Mouse (Mus musculus) cortical plate, adult 2 months (tissue): ENCODE measurements around the gene Prrt1.

Source experiments
- CTCF ChIP-seq: fragments of 200-500 bp; IDR thresholded peaks from 2 replicates; pipeline ENCODE4 v1.5.1; 2011; ENCODE audit warnings: mild to moderate bottlenecking, control low read depth, low read length; ENCODE audit not compliant: insufficient read depth; ENCODE audit errors: extremely low read depth
- POLR2A ChIP-seq: fragments of 200-500 bp; IDR thresholded peaks from 2 replicates; pipeline ENCODE4 v1.6.1; 2011; ENCODE audit warnings: mild to moderate bottlenecking, low read length, control low read depth; ENCODE audit not compliant: insufficient read depth; ENCODE audit errors: extremely low read depth

GRCm38 (mm10) chr17:34658145-34658544 is 28.8 kb downstream of the Prrt1 start:
- TF ChIP-seq CTCF (no peak), POLR2A (no peak)
